Mouse (Mus musculus): ENCODE measurements around the gene Dmbx1. TPM values are rescaled to one million over a fixed set of nuclear protein-coding genes. Genes with fewer than 3 reads are reported as not detected.

The Dmbx1 gene
- polyA plus RNA-seq, 1 experiment, result not detected

DNA sequence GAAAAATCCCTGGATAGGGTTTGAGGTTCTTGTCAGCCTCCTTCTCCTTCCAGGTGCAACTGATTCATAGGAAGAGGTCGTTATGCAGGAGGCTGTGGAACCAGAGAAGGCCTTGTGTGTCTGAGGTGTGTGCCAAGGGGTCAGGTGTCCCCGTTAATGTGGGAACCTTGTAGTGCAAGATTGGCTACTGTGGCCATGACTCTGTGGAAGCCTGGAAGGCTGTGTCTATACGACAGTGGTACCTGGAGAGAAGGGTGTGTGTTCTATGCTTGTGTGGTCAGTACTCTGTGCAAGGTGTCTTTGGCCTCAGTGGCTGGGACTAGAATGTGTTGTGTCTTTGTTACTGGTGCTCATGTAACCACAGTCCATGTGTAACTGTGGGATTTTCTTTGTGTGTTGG, 955 bp upstream of the Dmbx1 start:
- Histone ChIP-seq H3K27ac (ENCODE audit: insufficient read depth, low read depth, low read length) (no peak overlapping the region), H3K4me1 (ENCODE audit: control insufficient read depth, insufficient read depth, insufficient read length, low read length) (peaks cover 13% of the 10 kb centered on the region), H3K27me3 (ENCODE audit: control insufficient read depth, insufficient read depth, low read length) (peaks cover 92% of the 10 kb centered on the region), H3K36me3 (ENCODE audit: control insufficient read depth, insufficient read depth, low read length) (no peaks in the 10 kb centered on the region), H3K4me3 (ENCODE audit: low read depth, low read length) (no peak overlapping the region)
- TF ChIP-seq CTCF (IDR thresholded peaks at IDR 0.05; ENCODE audit: extremely low read depth, insufficient read length, insufficient replicate concordance, low read depth, low read length), result no peak
- no peak for TF ChIP-seq POLR2A (IDR thresholded peaks at IDR 0.05; ENCODE audit: low read depth, low read length)
- 13% methylated on average over 3 of the region's 3 CpGs for WGBS

DNA sequence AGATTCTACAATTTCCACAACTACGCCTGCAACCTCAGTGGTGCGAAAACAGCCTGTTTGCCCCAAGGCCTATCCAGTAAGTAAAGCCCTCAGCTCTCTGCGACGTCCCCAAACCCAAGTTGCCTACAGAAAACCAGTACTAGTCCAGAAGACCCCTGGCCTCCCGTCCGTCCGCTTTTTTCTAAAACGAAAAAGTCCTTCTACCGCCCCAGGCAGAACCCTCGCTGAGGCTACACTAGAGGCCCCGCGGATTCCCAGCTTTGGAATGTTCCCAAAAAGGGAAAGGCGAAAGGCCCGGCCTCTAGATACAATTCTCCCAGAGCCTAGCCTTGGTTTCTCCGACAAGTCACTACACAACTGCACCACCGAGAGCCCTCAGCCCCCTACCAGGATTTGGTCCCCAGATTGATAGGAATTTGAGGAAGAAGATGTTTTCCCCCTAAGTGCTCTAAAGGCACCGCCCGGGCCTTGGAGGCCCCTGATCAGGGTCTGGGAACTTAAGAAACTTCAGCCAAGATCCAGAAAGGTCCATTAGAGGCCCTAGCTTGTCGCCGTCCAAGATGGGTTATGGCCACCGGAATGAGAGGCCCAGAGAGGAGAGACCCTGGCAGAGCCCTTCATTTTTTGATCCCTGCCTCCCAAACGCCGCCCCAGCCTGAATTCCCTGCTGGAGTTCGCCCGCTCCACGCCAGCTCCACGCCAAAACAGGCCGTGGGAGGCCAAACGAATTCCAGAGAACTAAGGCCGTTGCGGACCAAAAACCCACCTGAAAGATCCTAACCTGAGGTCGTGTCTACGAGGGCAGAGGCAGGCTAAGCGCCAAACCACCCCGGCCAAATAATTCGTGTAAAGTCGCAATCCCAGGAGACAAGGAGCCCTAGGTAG, 1.2 kb downstream of the Dmbx1 start:
- Histone ChIP-seq H3K4me3 (ENCODE audit: low read depth, low read length) (no peak overlapping the region), H3K36me3 (ENCODE audit: control insufficient read depth, insufficient read depth, low read length) (no peaks in the 10 kb centered on the region), H3K27ac (ENCODE audit: insufficient read depth, low read depth, low read length) (no peak overlapping the region), H3K27me3 (ENCODE audit: control insufficient read depth, insufficient read depth, low read length) (peaks cover 93% of the 10 kb centered on the region), H3K4me1 (ENCODE audit: control insufficient read depth, insufficient read depth, insufficient read length, low read length) (peaks cover 13% of the 10 kb centered on the region)
- no peak for TF ChIP-seq CTCF (IDR thresholded peaks at IDR 0.05; ENCODE audit: extremely low read depth, insufficient read length, insufficient replicate concordance, low read depth, low read length)
- TF ChIP-seq POLR2A (IDR thresholded peaks at IDR 0.05; ENCODE audit: low read depth, low read length), result no peak
- WGBS, result 8% methylated on average over 37 of the region's 37 CpGs

DNA sequence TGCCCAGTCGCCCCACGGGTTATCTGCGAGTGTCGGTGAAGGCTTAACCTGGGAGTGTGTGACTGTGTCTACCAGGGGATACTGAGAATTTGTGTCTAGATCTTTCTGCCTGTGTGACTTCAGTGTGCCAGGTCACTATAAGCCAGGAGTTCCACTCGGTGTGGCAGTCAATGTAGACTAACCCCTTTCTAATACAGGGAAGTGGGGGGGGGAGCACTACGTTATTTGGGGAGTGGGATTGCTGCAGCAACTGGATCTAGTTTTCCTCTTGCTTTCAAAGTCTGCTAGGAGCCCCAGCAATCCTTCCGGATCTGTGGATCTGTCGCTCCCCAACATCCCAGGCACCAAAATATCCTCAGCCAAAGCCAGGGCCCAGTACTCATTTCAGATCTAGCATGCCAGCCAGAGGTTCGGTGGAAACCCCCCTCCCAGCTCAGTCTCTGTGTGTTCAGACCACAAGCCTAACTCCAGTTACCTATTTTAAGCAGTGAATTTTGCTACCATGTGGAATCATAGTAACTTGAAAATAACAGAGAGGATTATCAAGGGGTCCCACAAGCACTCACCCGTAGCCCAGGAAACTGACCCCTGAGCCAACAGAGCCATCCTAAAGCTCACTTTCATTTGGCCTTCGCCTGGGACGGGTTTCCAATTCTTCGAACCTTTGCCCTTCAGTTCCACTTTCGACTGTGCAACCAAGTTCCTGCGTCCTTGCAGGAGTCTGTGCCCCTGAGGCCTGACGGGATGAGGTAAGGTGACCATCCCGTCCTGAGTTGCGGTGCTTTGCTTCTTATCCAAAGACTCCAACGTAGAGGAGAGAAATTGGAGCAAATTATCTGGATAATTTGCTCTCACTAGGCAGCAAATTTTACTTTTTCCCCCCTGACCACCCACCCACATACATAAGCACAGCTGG, 2.4 kb downstream of the Dmbx1 start:
- WGBS, result 6% methylated on average over 19 of the region's 19 CpGs
- H3K27me3 ChIP-seq (ENCODE audit: control insufficient read depth, insufficient read depth, low read length), result peaks cover 89% of the 10 kb centered on the region
- H3K36me3 ChIP-seq (ENCODE audit: control insufficient read depth, insufficient read depth, low read length), result no peaks in the 10 kb centered on the region
- H3K27ac ChIP-seq (ENCODE audit: insufficient read depth, low read depth, low read length), result no peak overlapping the region
- H3K4me3 ChIP-seq (ENCODE audit: low read depth, low read length), result no peak overlapping the region
- peaks cover 13% of the 10 kb centered on the region for H3K4me1 ChIP-seq (ENCODE audit: control insufficient read depth, insufficient read depth, insufficient read length, low read length)
- TF ChIP-seq CTCF (IDR thresholded peaks at IDR 0.05; ENCODE audit: extremely low read depth, insufficient read length, insufficient replicate concordance, low read depth, low read length), result no peak
- no peak for TF ChIP-seq POLR2A (IDR thresholded peaks at IDR 0.05; ENCODE audit: low read depth, low read length)

DNA sequence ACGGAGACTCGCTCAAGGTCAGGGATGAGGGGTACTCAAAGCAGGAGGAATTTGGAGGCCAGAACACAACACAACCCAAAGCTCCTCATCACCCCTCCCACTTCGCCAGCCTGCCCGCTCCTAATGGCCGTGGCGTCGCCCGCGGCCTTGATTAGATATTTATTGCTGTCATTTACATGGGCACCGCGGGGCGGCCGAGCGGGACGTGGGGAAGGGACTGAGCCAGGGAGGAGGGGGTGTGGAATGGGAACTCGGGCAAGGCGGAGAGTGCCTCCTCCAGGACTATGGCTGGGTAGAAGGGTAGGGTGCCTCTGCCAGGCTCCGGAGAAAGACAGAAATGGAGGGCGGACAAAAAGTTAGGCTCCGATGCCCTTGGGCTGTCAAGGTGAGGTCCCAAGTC, 3.1 kb downstream of the Dmbx1 start:
- 1% methylated on average over 20 of the region's 20 CpGs for WGBS

DNA sequence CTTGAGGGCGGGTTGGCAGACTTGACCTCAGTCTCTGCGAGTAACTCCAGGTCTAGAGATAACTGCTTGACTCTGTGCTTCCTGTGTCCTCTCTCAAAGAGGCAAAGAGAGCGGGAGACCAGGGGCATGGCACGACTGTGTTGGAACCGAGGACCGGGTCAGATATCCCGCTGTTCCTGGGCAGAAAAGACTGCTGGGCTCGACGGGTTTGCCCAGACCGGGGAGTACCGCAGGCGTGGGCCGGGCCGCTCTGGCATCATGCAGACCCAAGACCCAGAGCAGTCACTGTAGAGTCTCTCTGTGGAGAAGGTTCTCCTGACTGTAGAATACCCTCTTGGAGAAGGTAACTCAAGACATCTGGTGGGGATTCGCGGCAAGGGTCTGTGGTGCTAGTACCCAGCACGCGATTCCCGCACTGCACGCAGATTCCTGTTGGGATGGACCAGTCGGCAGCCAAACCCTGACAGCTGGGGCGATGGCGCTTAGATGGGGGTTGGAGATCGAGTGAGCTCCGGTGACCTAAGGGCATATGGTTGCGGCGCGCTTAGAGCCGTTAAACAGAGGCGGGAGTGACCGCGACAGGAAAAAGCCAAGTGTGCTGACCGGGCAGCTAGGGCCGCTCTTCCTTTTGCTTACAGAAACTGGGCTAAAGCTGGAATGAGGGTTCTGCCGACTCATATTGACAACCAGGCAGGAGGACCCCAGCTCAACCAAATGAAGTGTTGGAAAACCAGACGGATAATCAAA, 3.7 kb downstream of the Dmbx1 start:
- Histone ChIP-seq H3K4me1 (ENCODE audit: control insufficient read depth, insufficient read depth, insufficient read length, low read length) (peaks cover 13% of the 10 kb centered on the region), H3K36me3 (ENCODE audit: control insufficient read depth, insufficient read depth, low read length) (no peaks in the 10 kb centered on the region), H3K27ac (ENCODE audit: insufficient read depth, low read depth, low read length) (no peak overlapping the region), H3K27me3 (ENCODE audit: control insufficient read depth, insufficient read depth, low read length) (peaks cover 80% of the 10 kb centered on the region), H3K4me3 (ENCODE audit: low read depth, low read length) (no peak overlapping the region)
- TF ChIP-seq POLR2A (IDR thresholded peaks at IDR 0.05; ENCODE audit: low read depth, low read length) (no peak), CTCF (IDR thresholded peaks at IDR 0.05; ENCODE audit: extremely low read depth, insufficient read length, insufficient replicate concordance, low read depth, low read length) (no peak)
- 2% methylated on average over 36 of the region's 36 CpGs for WGBS

More for the DNA sequence above, 3.1 kb downstream of the Dmbx1 start:
- Histone ChIP-seq H3K27me3 (ENCODE audit: control insufficient read depth, insufficient read depth, low read length) (peaks cover 86% of the 10 kb centered on the region), H3K4me1 (ENCODE audit: control insufficient read depth, insufficient read depth, insufficient read length, low read length) (peaks cover 13% of the 10 kb centered on the region), H3K36me3 (ENCODE audit: control insufficient read depth, insufficient read depth, low read length) (no peaks in the 10 kb centered on the region), H3K27ac (ENCODE audit: insufficient read depth, low read depth, low read length) (no peak overlapping the region), H3K4me3 (ENCODE audit: low read depth, low read length) (0 out of 2 replicates have a peak overlapping the region, but pooled peaks have one; percentile 13)
- TF ChIP-seq CTCF (IDR thresholded peaks at IDR 0.05; ENCODE audit: extremely low read depth, insufficient read length, insufficient replicate concordance, low read depth, low read length) (no peak), POLR2A (IDR thresholded peaks at IDR 0.05; ENCODE audit: low read depth, low read length) (no peak)

DNA sequence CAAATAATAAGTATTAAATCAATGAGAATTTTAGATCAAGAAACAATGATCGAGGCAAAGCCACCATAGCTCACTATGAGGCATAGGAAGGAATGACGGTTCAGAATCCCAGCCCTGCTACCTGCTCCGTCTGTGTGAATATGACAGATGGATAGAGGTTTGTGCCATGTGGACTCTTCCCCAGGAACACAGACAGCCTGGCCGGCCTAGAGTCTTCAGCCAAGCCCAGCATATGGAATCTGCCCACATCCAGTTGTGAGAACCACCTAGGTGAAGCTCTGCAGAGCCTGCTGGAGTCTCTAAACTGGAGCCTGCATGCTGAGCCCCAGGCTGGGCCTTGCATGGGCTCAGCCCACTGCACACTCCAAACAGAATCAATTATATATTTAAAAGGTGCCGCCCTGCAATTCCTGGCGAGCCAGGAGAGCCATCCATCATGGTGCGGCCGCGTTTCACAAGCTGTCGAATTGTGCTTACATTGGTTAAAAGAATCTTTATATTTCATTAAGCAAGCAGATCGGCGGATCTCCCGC, 8.1 kb downstream of the Dmbx1 start:
- H3K36me3 ChIP-seq (ENCODE audit: control insufficient read depth, insufficient read depth, low read length), result no peaks in the 10 kb centered on the region
- H3K27ac ChIP-seq (ENCODE audit: insufficient read depth, low read depth, low read length), result no peak overlapping the region
- no peak for TF ChIP-seq CTCF (IDR thresholded peaks at IDR 0.05; ENCODE audit: extremely low read depth, insufficient read length, insufficient replicate concordance, low read depth, low read length)
- no peak for TF ChIP-seq POLR2A (IDR thresholded peaks at IDR 0.05; ENCODE audit: low read depth, low read length)
- H3K4me1 ChIP-seq (ENCODE audit: control insufficient read depth, insufficient read depth, insufficient read length, low read length), result peaks cover 1% of the 10 kb centered on the region
- peaks cover 60% of the 10 kb centered on the region for H3K27me3 ChIP-seq (ENCODE audit: control insufficient read depth, insufficient read depth, low read length)
- WGBS, result 44% methylated on average over 13 of the region's 13 CpGs
- H3K4me3 ChIP-seq (ENCODE audit: low read depth, low read length), result no peak overlapping the region
